Mouse (Mus musculus): ENCODE data around the gene Serac1. TPM values are rescaled to one million over a fixed set of nuclear protein-coding genes. Genes with fewer than 3 reads are reported as not detected.

Serac1 gene
- polyA plus RNA-seq, 1 experiment from 2014 or later: 7.7 TPM

DNA sequence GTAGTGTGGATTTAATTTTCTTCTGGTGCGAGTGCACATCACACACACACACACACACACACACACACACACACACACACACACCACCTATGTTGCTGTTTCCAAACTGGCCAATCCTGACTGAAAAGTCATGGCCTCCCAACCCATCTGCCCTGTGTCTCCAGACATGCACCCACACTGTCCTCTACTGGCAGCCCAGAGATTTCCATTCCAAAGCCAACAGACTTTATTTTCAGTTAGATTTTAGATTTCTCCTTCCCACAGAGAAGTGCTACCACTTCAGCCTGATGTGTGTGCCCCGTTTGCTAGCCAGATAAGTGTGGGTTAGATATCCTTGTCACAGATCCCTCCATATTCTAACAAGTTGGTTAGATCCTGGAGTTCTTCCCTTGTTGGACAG is 59.8 kb downstream of the Serac1 start:
- H3K4me3 ChIP-seq (replicated peaks): no peak overlapping the region
- H3K4me2 ChIP-seq: no peak overlapping the region
- 73% methylated on average over 2 of the region's 2 CpGs for WGBS
- no peaks in the 10 kb centered on the region for H3K9me3 ChIP-seq
- H3K4me1 ChIP-seq (replicated peaks): 0 out of 2 replicates have a peak, but pooled peaks cover 5% of the 10 kb centered on the region
- no peaks in the 10 kb centered on the region for H3K36me3 ChIP-seq
- H3K27me3 ChIP-seq: no peaks in the 10 kb centered on the region
- H3K27ac ChIP-seq: no peak overlapping the region
- ATAC-seq (ENCODE audit: insufficient number of reproducible peaks, insufficient read depth, low FRiP score, low TSS enrichment, low read depth): no peak
- no peak overlapping the region for H3K9ac ChIP-seq (replicated peaks)

GRCm38 (mm10) chr17:6018348-6018747 is 61.2 kb downstream of the Serac1 start:
- no peaks in the 10 kb centered on the region for H3K27me3 ChIP-seq
- 80% methylated on average over 4 of the region's 4 CpGs for whole genome bisulfite sequencing
- ATAC-seq (ENCODE audit: insufficient number of reproducible peaks, insufficient read depth, low FRiP score, low TSS enrichment, low read depth): no peak
- no peak overlapping the region for H3K9ac ChIP-seq (replicated peaks)
- H3K4me1 ChIP-seq (replicated peaks): 0 out of 2 replicates have a peak, but pooled peaks cover 5% of the 10 kb centered on the region
- H3K4me2 ChIP-seq: no peak overlapping the region
- H3K36me3 ChIP-seq: no peaks in the 10 kb centered on the region
- no peak overlapping the region for H3K4me3 ChIP-seq (replicated peaks)
- no peaks in the 10 kb centered on the region for H3K9me3 ChIP-seq
- H3K27ac ChIP-seq: no peak overlapping the region

DNA sequence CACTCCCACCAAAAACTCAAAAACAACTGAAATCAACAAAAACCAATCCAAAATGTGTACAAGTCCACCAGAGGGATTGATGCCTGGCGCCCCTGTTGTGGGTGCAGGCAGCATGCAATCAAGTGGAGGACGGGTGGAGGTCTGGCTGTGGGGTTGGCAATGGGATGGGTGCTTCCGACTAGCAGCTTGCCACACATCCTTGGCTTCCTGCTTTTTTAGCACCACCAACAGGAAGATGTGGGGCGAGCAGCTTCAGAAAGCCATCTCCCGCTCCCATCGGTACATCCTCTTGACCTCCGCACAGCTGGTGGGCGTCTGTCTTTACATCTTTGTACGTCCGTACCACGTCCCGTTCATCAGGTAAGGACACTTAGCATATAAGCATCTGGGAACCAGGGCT is 62.3 kb downstream of the Serac1 start:
- WGBS: 72% methylated on average over 12 of the region's 12 CpGs

DNA sequence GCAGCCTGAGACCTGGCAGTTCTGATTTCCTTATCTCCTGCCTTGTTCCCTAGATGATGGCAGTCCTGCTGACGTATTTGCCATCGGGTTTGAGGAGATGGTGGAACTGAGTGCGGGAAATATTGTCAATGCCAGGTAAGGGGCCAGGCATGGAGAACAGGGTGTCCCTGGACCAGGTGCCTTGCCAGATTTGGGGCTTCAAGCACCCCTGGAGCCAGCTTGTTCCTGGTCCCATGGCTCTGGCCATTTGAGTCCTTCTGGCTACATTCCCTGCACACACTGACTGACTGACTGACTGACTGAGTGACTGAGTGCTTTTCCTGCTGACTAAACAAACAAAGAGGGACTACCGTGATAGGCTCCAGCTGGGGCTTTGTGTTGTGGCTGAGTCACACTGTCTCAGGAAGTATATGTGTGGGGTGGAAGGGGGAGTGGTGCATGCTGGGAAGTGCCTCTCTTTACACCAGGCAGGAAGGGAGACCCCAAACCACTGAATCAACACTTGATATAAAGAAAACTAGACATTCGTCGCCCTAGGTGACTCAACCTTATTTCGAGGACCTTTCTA is 63.2 kb downstream of the Serac1 start:
- Histone ChIP-seq H3K36me3 (no peaks in the 10 kb centered on the region), H3K4me2 (no peak overlapping the region), H3K27me3 (no peaks in the 10 kb centered on the region), H3K4me1 (replicated peaks) (0 out of 2 replicates have a peak, but pooled peaks cover 5% of the 10 kb centered on the region), H3K9me3 (no peaks in the 10 kb centered on the region), H3K9ac (replicated peaks) (no peak overlapping the region), H3K4me3 (replicated peaks) (no peak overlapping the region), H3K27ac (no peak overlapping the region)
- no peak for ATAC-seq (ENCODE audit: insufficient number of reproducible peaks, insufficient read depth, low FRiP score, low TSS enrichment, low read depth)
- WGBS: 78% methylated on average over 7 of the region's 7 CpGs

More for the DNA sequence above, 62.3 kb downstream of the Serac1 start:
- no peak overlapping the region for H3K4me3 ChIP-seq (replicated peaks)
- ATAC-seq (ENCODE audit: insufficient number of reproducible peaks, insufficient read depth, low FRiP score, low TSS enrichment, low read depth): no peak
- no peak overlapping the region for H3K27ac ChIP-seq
- 0 out of 2 replicates have a peak, but pooled peaks cover 5% of the 10 kb centered on the region for H3K4me1 ChIP-seq (replicated peaks)
- H3K9me3 ChIP-seq: no peaks in the 10 kb centered on the region
- H3K9ac ChIP-seq (replicated peaks): no peak overlapping the region
- no peaks in the 10 kb centered on the region for H3K27me3 ChIP-seq
- H3K36me3 ChIP-seq: no peaks in the 10 kb centered on the region
- no peak overlapping the region for H3K4me2 ChIP-seq

DNA sequence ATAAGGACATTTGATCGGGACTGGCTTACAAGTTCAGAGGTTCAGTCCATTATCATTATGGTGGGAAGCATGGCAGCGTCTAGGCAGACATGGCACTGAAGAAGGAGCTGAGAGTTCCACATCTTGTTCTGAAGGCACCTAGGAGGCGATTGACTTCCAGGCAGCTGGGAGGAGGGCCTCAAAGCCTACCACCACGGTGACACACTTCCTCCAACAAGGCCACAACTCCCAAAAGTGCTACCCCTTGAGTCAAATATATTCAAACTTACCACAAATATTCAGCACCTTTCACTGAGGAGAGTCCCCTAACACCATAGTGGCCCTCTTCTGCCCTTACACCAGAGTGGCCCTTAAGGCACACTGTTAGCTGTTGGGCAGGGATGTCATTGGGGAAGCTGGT is 64.6 kb downstream of the Serac1 start:
- Histone ChIP-seq H3K4me1 (replicated peaks) (no peaks in the 10 kb centered on the region), H3K9me3 (no peaks in the 10 kb centered on the region), H3K4me3 (replicated peaks) (no peak overlapping the region), H3K9ac (replicated peaks) (no peak overlapping the region), H3K27ac (no peak overlapping the region), H3K36me3 (no peaks in the 10 kb centered on the region), H3K27me3 (no peaks in the 10 kb centered on the region), H3K4me2 (no peak overlapping the region)
- no peak for ATAC-seq (ENCODE audit: insufficient number of reproducible peaks, insufficient read depth, low FRiP score, low TSS enrichment, low read depth)
- WGBS: 84% methylated on average over 4 of the region's 4 CpGs

DNA sequence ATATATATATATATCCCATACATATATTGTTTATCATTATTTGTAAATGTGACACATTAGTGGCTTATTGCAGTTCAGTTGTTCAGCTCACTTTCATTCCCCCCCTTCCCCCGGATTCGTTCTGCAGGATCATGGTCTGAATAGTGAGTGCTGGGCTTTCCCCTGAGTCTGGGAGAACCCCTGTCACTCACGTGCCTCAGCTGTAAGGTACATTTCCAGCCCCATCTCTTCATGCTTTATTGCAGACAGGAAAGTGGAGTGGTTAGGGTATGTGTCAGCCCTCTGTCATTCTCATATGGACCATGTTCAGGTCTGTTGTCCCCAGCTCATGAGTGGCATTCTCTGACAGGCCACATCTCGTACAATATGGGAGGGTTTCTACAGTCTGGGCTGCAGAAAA is 66.5 kb downstream of the Serac1 start:
- WGBS: 74% methylated on average over 4 of the region's 4 CpGs
- no peak for ATAC-seq (ENCODE audit: insufficient number of reproducible peaks, insufficient read depth, low FRiP score, low TSS enrichment, low read depth)

DNA sequence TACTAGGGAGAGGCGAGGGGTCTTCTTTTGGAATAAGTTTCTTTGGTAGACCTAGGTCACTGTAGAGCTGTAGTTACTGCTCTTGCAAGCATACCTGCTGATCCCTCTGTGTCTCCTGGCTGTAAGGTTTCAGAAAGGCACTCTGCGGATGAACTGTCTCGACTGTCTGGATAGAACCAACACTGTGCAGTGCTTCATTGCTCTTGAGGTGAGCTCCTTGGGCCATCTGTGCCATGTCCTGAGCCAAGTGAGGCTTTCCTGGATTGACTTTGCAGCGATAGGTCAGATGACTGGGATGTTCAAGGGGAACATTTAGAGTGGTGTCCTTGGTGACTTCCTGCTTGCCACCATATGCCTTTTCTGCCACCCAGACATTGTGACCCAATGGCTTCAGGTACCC is 69.9 kb downstream of the Serac1 start:
- WGBS: 84% methylated on average over 4 of the region's 4 CpGs
- Histone ChIP-seq H3K4me1 (replicated peaks) (peaks cover 21% of the 10 kb centered on the region), H3K9me3 (no peaks in the 10 kb centered on the region), H3K36me3 (no peaks in the 10 kb centered on the region), H3K9ac (replicated peaks) (no peak overlapping the region), H3K4me3 (replicated peaks) (no peak overlapping the region), H3K27ac (no peak overlapping the region), H3K27me3 (no peaks in the 10 kb centered on the region), H3K4me2 (no peak overlapping the region)
- no peak for ATAC-seq (ENCODE audit: insufficient number of reproducible peaks, insufficient read depth, low FRiP score, low TSS enrichment, low read depth)

More for the DNA sequence above, 66.5 kb downstream of the Serac1 start:
- Histone ChIP-seq H3K4me3 (replicated peaks) (no peak overlapping the region), H3K36me3 (no peaks in the 10 kb centered on the region), H3K4me1 (replicated peaks) (no peaks in the 10 kb centered on the region), H3K9me3 (no peaks in the 10 kb centered on the region), H3K27me3 (no peaks in the 10 kb centered on the region), H3K27ac (no peak overlapping the region), H3K4me2 (no peak overlapping the region), H3K9ac (replicated peaks) (no peak overlapping the region)

DNA sequence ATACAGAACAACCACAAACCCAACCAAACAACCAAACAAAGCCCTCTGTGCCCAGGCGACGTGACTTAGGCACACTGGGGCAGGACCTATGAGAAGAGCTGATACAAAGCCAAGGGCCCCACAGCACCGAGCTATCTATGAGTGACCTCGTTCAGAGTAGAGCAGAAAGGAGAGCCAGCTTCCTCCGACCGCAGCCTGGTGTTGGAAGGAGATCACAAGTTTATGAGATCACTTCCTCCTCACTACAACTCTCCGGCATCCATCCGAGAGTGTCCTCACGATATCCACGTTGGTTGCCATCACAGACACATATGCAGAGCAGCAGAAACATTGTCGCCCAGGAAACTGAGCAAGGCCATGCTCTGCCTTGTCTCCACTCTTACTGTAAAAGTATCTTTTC is 71.0 kb downstream of the Serac1 start:
- Histone ChIP-seq H3K9ac (replicated peaks) (no peak overlapping the region), H3K9me3 (no peaks in the 10 kb centered on the region), H3K27ac (no peak overlapping the region), H3K4me3 (replicated peaks) (no peak overlapping the region), H3K27me3 (no peaks in the 10 kb centered on the region), H3K4me2 (no peak overlapping the region), H3K4me1 (replicated peaks) (peaks cover 21% of the 10 kb centered on the region), H3K36me3 (no peaks in the 10 kb centered on the region)
- 90% methylated on average over 11 of the region's 11 CpGs for WGBS
- ATAC-seq (ENCODE audit: insufficient number of reproducible peaks, insufficient read depth, low FRiP score, low TSS enrichment, low read depth): no peak

- 89% methylated on average over 9 of the region's 9 CpGs for WGBS
- Histone ChIP-seq H3K4me1 (replicated peaks) (peaks cover 21% of the 10 kb centered on the region), H3K4me3 (replicated peaks) (no peak overlapping the region), H3K4me2 (no peak overlapping the region), H3K36me3 (no peaks in the 10 kb centered on the region), H3K27ac (no peak overlapping the region), H3K27me3 (no peaks in the 10 kb centered on the region), H3K9me3 (no peaks in the 10 kb centered on the region), H3K9ac (replicated peaks) (no peak overlapping the region)
- no peak for ATAC-seq (ENCODE audit: insufficient number of reproducible peaks, insufficient read depth, low FRiP score, low TSS enrichment, low read depth)
These were observed 71.6 kb downstream of the Serac1 start for GRCm38 (mm10) chr17:6007902-6008301.

GRCm38 (mm10) chr17:6007101-6007780 is 72.3 kb downstream of the Serac1 start:
- Histone ChIP-seq H3K27me3 (no peaks in the 10 kb centered on the region), H3K36me3 (no peaks in the 10 kb centered on the region), H3K27ac (no peak overlapping the region), H3K9ac (replicated peaks) (no peak overlapping the region), H3K4me1 (replicated peaks) (peaks cover 21% of the 10 kb centered on the region), H3K4me2 (no peak overlapping the region), H3K4me3 (replicated peaks) (no peak overlapping the region), H3K9me3 (no peaks in the 10 kb centered on the region)
- no peak for ATAC-seq (ENCODE audit: insufficient number of reproducible peaks, insufficient read depth, low FRiP score, low TSS enrichment, low read depth)
- 77% methylated on average over 5 of the region's 5 CpGs for WGBS

DNA sequence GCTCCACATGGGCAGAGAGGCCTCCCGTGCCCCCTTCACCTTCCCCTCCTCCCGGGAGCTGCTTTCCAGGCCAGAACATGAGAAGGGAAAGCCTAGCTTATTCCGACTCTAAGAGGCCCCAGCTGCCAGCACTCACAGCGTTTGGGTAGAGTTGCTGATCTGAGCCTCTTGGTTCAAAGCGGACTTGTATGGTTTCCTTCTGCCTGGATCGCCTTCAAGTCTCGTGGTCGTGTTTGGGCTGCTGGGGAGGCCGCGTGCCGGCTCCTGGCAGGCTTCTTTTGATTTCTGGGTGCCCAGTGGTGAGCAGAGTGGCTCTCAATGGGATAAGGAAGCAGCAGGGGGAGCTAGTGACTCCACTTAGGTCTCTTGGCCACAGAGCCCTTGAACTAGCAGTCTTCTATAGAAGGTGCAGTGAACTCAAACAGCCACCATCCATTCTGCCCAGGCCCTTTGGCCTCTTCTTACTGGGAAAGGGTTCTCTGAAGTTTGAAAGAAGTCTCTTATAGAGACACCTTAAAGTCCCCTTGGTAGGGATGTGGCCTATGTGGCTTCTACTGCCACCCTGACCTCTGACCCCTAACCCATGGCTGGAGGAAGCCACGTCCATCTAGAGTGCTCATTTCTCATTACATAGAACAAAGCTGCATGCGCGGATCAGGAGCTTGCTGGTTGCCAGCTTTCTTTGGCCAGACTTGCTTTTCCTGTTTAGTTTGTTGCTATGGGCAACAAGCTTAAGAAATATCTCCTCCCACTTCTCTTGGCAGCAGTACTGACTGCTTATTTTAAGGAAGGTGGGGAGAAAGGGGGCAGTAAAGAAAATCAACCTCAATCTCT is 73.7 kb downstream of the Serac1 start:
- H3K9ac ChIP-seq (replicated peaks): no peak overlapping the region

More for the DNA sequence above, 73.7 kb downstream of the Serac1 start:
- peaks cover 31% of the 10 kb centered on the region for H3K4me1 ChIP-seq (replicated peaks)
- no peak overlapping the region for H3K4me3 ChIP-seq (replicated peaks)
- no peaks in the 10 kb centered on the region for H3K36me3 ChIP-seq
- H3K27me3 ChIP-seq: 0 out of 2 replicates have a peak, but pooled peaks cover 2% of the 10 kb centered on the region
- peak overlapping the region; percentile 75; the same call in 1 of the 2 replicates for H3K27ac ChIP-seq
- WGBS: 30% methylated on average over 14 of the region's 14 CpGs
- peak overlapping the region; percentile 31 for H3K4me2 ChIP-seq
- ATAC-seq (ENCODE audit: insufficient number of reproducible peaks, insufficient read depth, low FRiP score, low TSS enrichment, low read depth): peak; percentile 17; the same call in 1 of the 2 replicates
- no peaks in the 10 kb centered on the region for H3K9me3 ChIP-seq

All from limb, embryonic 12.5 days (tissue).